In the genomic region with DNA sequence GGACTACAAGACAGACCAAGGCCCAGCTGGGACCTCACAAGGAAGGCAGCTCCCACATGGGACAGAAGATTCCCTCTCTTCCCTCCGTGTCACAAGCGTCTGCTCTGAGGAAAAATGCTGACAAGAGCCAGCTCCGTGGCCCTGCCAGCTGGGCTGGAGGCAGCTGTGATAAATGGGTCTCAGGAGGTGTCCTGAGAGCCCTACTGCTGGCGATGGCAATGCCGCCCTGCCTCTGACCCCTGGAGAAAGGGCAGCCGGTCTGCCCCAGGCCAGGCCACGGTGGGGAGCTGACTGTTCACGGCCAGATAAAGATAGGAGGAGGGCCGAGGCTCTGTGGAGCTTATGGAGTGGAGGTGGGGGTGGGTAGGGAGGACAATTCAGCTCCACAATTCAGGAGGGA, we compare ENCODE assay signal across 8 mouse cellular contexts.
DNase-seq lines count a peak whose midpoint lies in the region; ATAC-seq and TF ChIP-seq lines count a peak whose summit lies in the region.

No protein-coding gene starts in this region.

- no peak overlapping the region for H3K4me2 ChIP-seq in hindbrain, postnatal 0 days (ENCODE audit: low read depth, low read length)

- DNase-seq in heart, adult 18-20 months, result peak; percentile 39 to 69
- DNase-seq in heart, adult 8-10 months (ENCODE audit: low spot score), result no peak
- DNase-seq in adipocyte (ENCODE audit: low spot score), result peak; percentile 83
- DNase-seq in gastrocnemius, postnatal 10 days, result peak; percentile 54
- DNase-seq in hindbrain, postnatal 0 days (ENCODE audit: low spot score), result peak; percentile 52
- no peak for DNase-seq in spleen, postnatal 36 days (ENCODE audit: low spot score in 2 of 2)
- DNase-seq in cerebellum, postnatal 25 days, result no peak

- no peak for ATAC-seq in hindbrain, postnatal 0 days
- no peak for ATAC-seq in monocyte, adult 5-6 weeks (replicated peaks; ENCODE audit: insufficient number of reproducible peaks, low FRiP score, low TSS enrichment, poor library complexity, severe bottlenecking)

- H3K4me1 ChIP-seq in hindbrain, postnatal 0 days (ENCODE audit: insufficient read depth, low read length), result peaks cover 45% of the 10 kb centered on the region

- no peaks in the 10 kb centered on the region for H3K36me3 ChIP-seq in hindbrain, postnatal 0 days (ENCODE audit: insufficient read depth, low read length)

- no peaks in the 10 kb centered on the region for H3K9me3 ChIP-seq in hindbrain, postnatal 0 days (ENCODE audit: low read length)

- no peak overlapping the region for H3K4me3 ChIP-seq in hindbrain, postnatal 0 days (ENCODE audit: low read length)

- no peaks in the 10 kb centered on the region for H3K27me3 ChIP-seq in hindbrain, postnatal 0 days (ENCODE audit: insufficient read depth, low read length)

- TF ChIP-seq CTCF in hindbrain, postnatal 0 days (IDR thresholded peaks at IDR 0.05; ENCODE audit: low read depth), result no peak

- WGBS in hindbrain, postnatal 0 days, result 26% methylated on average over 9 of the region's 9 CpGs

- H3K27ac ChIP-seq in hindbrain, postnatal 0 days, result no peak overlapping the region

- no peak overlapping the region for H3K9ac ChIP-seq in hindbrain, postnatal 0 days (replicated peaks; ENCODE audit: low read length)

Comparison
In these comparisons a context has a peak if more than half of its experiments do, and no peak if none do; other contexts are left out.
1. DNase-seq: peak in heart, adult 18-20 months (2 of 2), adipocyte (single experiment), gastrocnemius, postnatal 10 days (single experiment) and hindbrain, postnatal 0 days (single experiment); none in heart, adult 8-10 months (single experiment), spleen, postnatal 36 days (0 of 2) and cerebellum, postnatal 25 days (0 of 2).